Mouse (Mus musculus): Measurements from ENCODE around the gene Tns1.

Tns1 gene

GRCm38 (mm10) chr1:74000191-74000651 is 124.0 kb downstream of the Tns1 start:
- no peaks in the 10 kb centered on the region for H3K9me3 ChIP-seq (ENCODE audit: low read length)
- peaks cover 16% of the 10 kb centered on the region for H3K4me1 ChIP-seq (replicated peaks; ENCODE audit: low read depth, low read length)
- no peaks in the 10 kb centered on the region; the same call in none of the 2 replicates for H3K27me3 ChIP-seq (ENCODE audit: insufficient read depth, low read length)
- H3K4me3 ChIP-seq (replicated peaks; ENCODE audit: low read length): no peak overlapping the region
- no peaks in the 10 kb centered on the region for H3K36me3 ChIP-seq (ENCODE audit: insufficient read depth, low read length)
- no peak for TF ChIP-seq NANOG (IDR thresholded peaks at IDR 0.05; ENCODE audit: borderline replicate concordance, low read length)
- TF ChIP-seq POU5F1 (IDR thresholded peaks at IDR 0.05; ENCODE audit: borderline replicate concordance, low read length): no peak
- no peak for TF ChIP-seq CTCF (conservative IDR thresholded peaks at IDR 0.05; ENCODE audit: low read length)

- Histone ChIP-seq H3K4me3 (replicated peaks; ENCODE audit: low read length) (no peak overlapping the region), H3K4me1 (replicated peaks; ENCODE audit: low read depth, low read length) (peaks cover 16% of the 10 kb centered on the region), H3K9me3 (ENCODE audit: low read length) (no peaks in the 10 kb centered on the region), H3K27me3 (ENCODE audit: insufficient read depth, low read length) (no peaks in the 10 kb centered on the region; the same call in none of the 2 replicates), H3K36me3 (ENCODE audit: insufficient read depth, low read length) (no peaks in the 10 kb centered on the region)
- no peak for TF ChIP-seq NANOG (IDR thresholded peaks at IDR 0.05; ENCODE audit: borderline replicate concordance, low read length)
- no peak for TF ChIP-seq POU5F1 (IDR thresholded peaks at IDR 0.05; ENCODE audit: borderline replicate concordance, low read length)
- TF ChIP-seq CTCF (conservative IDR thresholded peaks at IDR 0.05; ENCODE audit: low read length): no peak
Measured at GRCm38 (mm10) chr1:73999533-73999932, 124.7 kb downstream of the Tns1 start.

- H3K4me1 ChIP-seq (replicated peaks; ENCODE audit: low read depth, low read length): peaks cover 16% of the 10 kb centered on the region
Measured at GRCm38 (mm10) chr1:73998925-73999375, 125.3 kb downstream of the Tns1 start.

GRCm38 (mm10) chr1:73998131-73998865 is 126.0 kb downstream of the Tns1 start:
- TF ChIP-seq CTCF (conservative IDR thresholded peaks at IDR 0.05; ENCODE audit: low read length) (no peak), NANOG (IDR thresholded peaks at IDR 0.05; ENCODE audit: borderline replicate concordance, low read length) (no peak), POU5F1 (IDR thresholded peaks at IDR 0.05; ENCODE audit: borderline replicate concordance, low read length) (no peak)
- Histone ChIP-seq H3K9me3 (ENCODE audit: low read length) (no peaks in the 10 kb centered on the region), H3K4me3 (replicated peaks; ENCODE audit: low read length) (no peak overlapping the region), H3K27me3 (ENCODE audit: insufficient read depth, low read length) (peaks cover 4% of the 10 kb centered on the region), H3K36me3 (ENCODE audit: insufficient read depth, low read length) (no peaks in the 10 kb centered on the region), H3K4me1 (replicated peaks; ENCODE audit: low read depth, low read length) (peaks cover 16% of the 10 kb centered on the region)

More at GRCm38 (mm10) chr1:73998925-73999375, 125.3 kb downstream of the Tns1 start:
- TF ChIP-seq POU5F1 (IDR thresholded peaks at IDR 0.05; ENCODE audit: borderline replicate concordance, low read length): no peak
- TF ChIP-seq CTCF (conservative IDR thresholded peaks at IDR 0.05; ENCODE audit: low read length): no peak
- TF ChIP-seq NANOG (IDR thresholded peaks at IDR 0.05; ENCODE audit: borderline replicate concordance, low read length): no peak
- H3K27me3 ChIP-seq (ENCODE audit: insufficient read depth, low read length): peaks cover 4% of the 10 kb centered on the region
- no peaks in the 10 kb centered on the region for H3K9me3 ChIP-seq (ENCODE audit: low read length)
- no peaks in the 10 kb centered on the region for H3K36me3 ChIP-seq (ENCODE audit: insufficient read depth, low read length)
- no peak overlapping the region for H3K4me3 ChIP-seq (replicated peaks; ENCODE audit: low read length)

GRCm38 (mm10) chr1:73997341-73997740 is 126.9 kb downstream of the Tns1 start:
- H3K36me3 ChIP-seq (ENCODE audit: insufficient read depth, low read length): no peaks in the 10 kb centered on the region
- H3K27me3 ChIP-seq (ENCODE audit: insufficient read depth, low read length): peaks cover 4% of the 10 kb centered on the region
- no peak overlapping the region for H3K4me3 ChIP-seq (replicated peaks; ENCODE audit: low read length)
- TF ChIP-seq CTCF (conservative IDR thresholded peaks at IDR 0.05; ENCODE audit: low read length) (no peak), NANOG (IDR thresholded peaks at IDR 0.05; ENCODE audit: borderline replicate concordance, low read length) (no peak), POU5F1 (IDR thresholded peaks at IDR 0.05; ENCODE audit: borderline replicate concordance, low read length) (no peak)
- H3K9me3 ChIP-seq (ENCODE audit: low read length): no peaks in the 10 kb centered on the region
- H3K4me1 ChIP-seq (replicated peaks; ENCODE audit: low read depth, low read length): peaks cover 16% of the 10 kb centered on the region

- peaks cover 16% of the 10 kb centered on the region for H3K4me1 ChIP-seq (replicated peaks; ENCODE audit: low read depth, low read length)
- H3K27me3 ChIP-seq (ENCODE audit: insufficient read depth, low read length): peaks cover 4% of the 10 kb centered on the region; the same call in 1 of the 2 replicates
- H3K9me3 ChIP-seq (ENCODE audit: low read length): no peaks in the 10 kb centered on the region
- no peaks in the 10 kb centered on the region for H3K36me3 ChIP-seq (ENCODE audit: insufficient read depth, low read length)
- TF ChIP-seq CTCF (conservative IDR thresholded peaks at IDR 0.05; ENCODE audit: low read length) (no peak), POU5F1 (IDR thresholded peaks at IDR 0.05; ENCODE audit: borderline replicate concordance, low read length) (no peak), NANOG (IDR thresholded peaks at IDR 0.05; ENCODE audit: borderline replicate concordance, low read length) (no peak)
- no peak overlapping the region for H3K4me3 ChIP-seq (replicated peaks; ENCODE audit: low read length)
Measured at GRCm38 (mm10) chr1:73996650-73997049, 127.6 kb downstream of the Tns1 start.

- peaks cover 13% of the 10 kb centered on the region for H3K4me1 ChIP-seq (replicated peaks; ENCODE audit: low read depth, low read length)
- H3K9me3 ChIP-seq (ENCODE audit: low read length): no peaks in the 10 kb centered on the region
- no peak for TF ChIP-seq POU5F1 (IDR thresholded peaks at IDR 0.05; ENCODE audit: borderline replicate concordance, low read length)
- TF ChIP-seq NANOG (IDR thresholded peaks at IDR 0.05; ENCODE audit: borderline replicate concordance, low read length): no peak
- peak; percentile 83 for TF ChIP-seq CTCF (conservative IDR thresholded peaks at IDR 0.05; ENCODE audit: low read length)
- H3K27me3 ChIP-seq (ENCODE audit: insufficient read depth, low read length): peaks cover 4% of the 10 kb centered on the region; the same call in 1 of the 2 replicates
- H3K36me3 ChIP-seq (ENCODE audit: insufficient read depth, low read length): no peaks in the 10 kb centered on the region
- no peak overlapping the region for H3K4me3 ChIP-seq (replicated peaks; ENCODE audit: low read length)
Measured at GRCm38 (mm10) chr1:73996209-73996608, 128.0 kb downstream of the Tns1 start.

- Histone ChIP-seq H3K27me3 (ENCODE audit: insufficient read depth, low read length) (peaks cover 6% of the 10 kb centered on the region; the same call in 1 of the 2 replicates), H3K36me3 (ENCODE audit: insufficient read depth, low read length) (no peaks in the 10 kb centered on the region), H3K9me3 (ENCODE audit: low read length) (no peaks in the 10 kb centered on the region), H3K4me1 (replicated peaks; ENCODE audit: low read depth, low read length) (peaks cover 10% of the 10 kb centered on the region), H3K4me3 (replicated peaks; ENCODE audit: low read length) (no peak overlapping the region)
- TF ChIP-seq CTCF (conservative IDR thresholded peaks at IDR 0.05; ENCODE audit: low read length) (no peak), NANOG (IDR thresholded peaks at IDR 0.05; ENCODE audit: borderline replicate concordance, low read length) (no peak), POU5F1 (IDR thresholded peaks at IDR 0.05; ENCODE audit: borderline replicate concordance, low read length) (no peak)
Measured at GRCm38 (mm10) chr1:73995063-73995810, 129.0 kb downstream of the Tns1 start.

All from E14TG2a.4 (cell line).